Mouse (Mus musculus) ES-E14 (cell line): ENCODE results near the gene Lmtk3.

Source experiments
- HCFC1 ChIP-seq: IDR thresholded peaks from 2 replicates; pipeline ENCODE4 v1.6.1; 2012; ENCODE audit warnings: low read length, inconsistent platforms, borderline replicate concordance; ENCODE audit not compliant: insufficient read depth
- MAFK ChIP-seq: IDR thresholded peaks from 2 replicates; pipeline ENCODE4 v1.6.1; 2014; ENCODE audit warnings: mild to moderate bottlenecking, low read depth, low read length, inconsistent platforms; ENCODE audit not compliant: insufficient read depth
- ZC3H11A ChIP-seq: IDR thresholded peaks from 2 replicates; pipeline ENCODE4 v1.6.1; 2012; ENCODE audit warnings: low read depth, mild to moderate bottlenecking, inconsistent platforms, low read length, borderline replicate concordance

GRCm38 (mm10) chr7:45848447-45849027, 65.0 kb downstream of the Lmtk3 start:
- no peak for TF ChIP-seq ZC3H11A
- no peak for TF ChIP-seq MAFK
- no peak for TF ChIP-seq HCFC1
